Mouse (Mus musculus) kidney, embryonic 16.5 days (tissue): ENCODE data around the gene Cyp26b1. TPM values are rescaled to one million over a fixed set of nuclear protein-coding genes. Genes with fewer than 3 reads are reported as not detected.

ENCODE experiments used
- ATAC-seq: fragments of 200-750 bp; cut with Nextera tagmentation; 2 replicates; pipeline ENCODE4 v1.8.0; 2017; ENCODE audit warnings: moderate TSS enrichment; ENCODE audit not compliant: low FRiP score, low TSS enrichment
- H3K27ac ChIP-seq: fragments of 300-500 bp; sonication (generic); 2 replicates; pipeline ENCODE4 v1.5.1; 2014; ENCODE audit warnings: low read length
- H3K27me3 ChIP-seq: fragments of 300-500 bp; sonication (generic); 2 replicates; pipeline ENCODE4 v1.6.1; 2014; ENCODE audit warnings: low read length, control low read depth, mixed read lengths; ENCODE audit not compliant: insufficient read depth
- H3K36me3 ChIP-seq: fragments of 300-500 bp; sonication (generic); 2 replicates; pipeline ENCODE4 v1.6.1; 2014; ENCODE audit warnings: low read length, control low read depth, mixed read lengths; ENCODE audit not compliant: insufficient read depth
- H3K4me1 ChIP-seq: fragments of 300-500 bp; sonication (generic); 2 replicates; pipeline ENCODE4 v1.6.1; 2014; ENCODE audit warnings: low read length, control low read depth, mixed read lengths; ENCODE audit not compliant: insufficient read depth
- H3K4me2 ChIP-seq: fragments of 300-500 bp; sonication (generic); replicated peaks from 2 replicates; pipeline ENCODE4 v1.6.1; 2014; ENCODE audit warnings: low read depth, low read length
- H3K4me3 ChIP-seq: fragments of 300-500 bp; sonication (generic); 2 replicates; pipeline ENCODE4 v1.5.1; 2014; ENCODE audit warnings: mild to moderate bottlenecking, low read length
- H3K9ac ChIP-seq: fragments of 300-500 bp; sonication (generic); replicated peaks from 2 replicates; pipeline ENCODE4 v1.6.1; 2014; ENCODE audit warnings: low read length
- H3K9me3 ChIP-seq: fragments of 300-500 bp; sonication (generic); 2 replicates; pipeline ENCODE4 v1.6.1; 2016; ENCODE audit warnings: low read length, control low read depth
- WGBS: fragments of 180-500 bp; shearing (Covaris S2); extraction: QIAGEN DNeasy Blood & Tissue Kit; methylation state at CpG from one replicate; pipeline ENCODE4 v1.1.7; 2014; 5-methylcytosine and 5-hydroxymethylcytosine counted together
- polyA plus RNA-seq: library from polyadenylated mRNA; unstranded; fragments of >200 nt; fragmentation: Nextera tagmentation; extraction: Ambion mirVana; gene quantifications from 2 replicates; pipeline ENCODE4 v1.2.1, GENCODE M21; 2015

The Cyp26b1 gene
- polyA plus RNA-seq, result 4.7 and 5.3 TPM in 2 replicates

DNA sequence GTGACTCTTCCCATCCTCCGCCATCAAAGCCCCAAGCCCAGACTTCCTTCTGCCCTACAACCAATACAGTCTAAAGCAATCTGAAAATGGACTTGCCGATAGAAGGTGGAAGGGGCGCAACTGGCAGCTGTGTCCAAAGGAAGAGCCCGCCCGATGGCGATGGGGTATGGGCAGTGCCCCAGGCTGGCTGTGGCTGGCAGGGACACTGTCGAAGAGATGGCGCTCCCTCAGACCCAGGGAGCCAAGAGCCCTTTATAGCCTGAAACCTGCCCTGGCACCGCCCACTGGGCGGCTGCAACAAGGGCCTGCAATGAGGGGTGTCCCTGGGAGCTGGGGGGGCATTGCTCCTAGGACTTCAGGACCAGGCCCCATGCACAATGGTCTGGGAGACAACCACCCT lies at the start of gene Cyp26b1:
Cyp26b1 (minus strand) TSS at position 216 of the 400 bp plus-strand sequence.
- H3K4me2 ChIP-seq, result no peak within 1 kb of the TSS
- peaks cover 50% of the 10 kb centered on the region for H3K27me3 ChIP-seq
- H3K9ac ChIP-seq, result no peak within 1 kb of the TSS
- peaks cover 12% of the 10 kb centered on the region for H3K4me1 ChIP-seq
- ATAC-seq, result no peak
- 87% methylated on average over 10 of the region's 10 CpGs for WGBS
- no peaks in the 10 kb centered on the region for H3K36me3 ChIP-seq
- H3K27ac ChIP-seq, result no peak within 1 kb of the TSS
- no peaks in the 10 kb centered on the region for H3K9me3 ChIP-seq
- no peak within 1 kb of the TSS for H3K4me3 ChIP-seq

- no peaks in the 10 kb centered on the region for H3K9me3 ChIP-seq
- peak; percentile 72 for ATAC-seq
- no peaks in the 10 kb centered on the region for H3K36me3 ChIP-seq
- H3K4me1 ChIP-seq, result peaks cover 22% of the 10 kb centered on the region
- H3K4me3 ChIP-seq, result no peak overlapping the region
- H3K27me3 ChIP-seq, result no peaks in the 10 kb centered on the region
- WGBS, result 24% methylated on average over 4 of the region's 4 CpGs
- H3K9ac ChIP-seq, result no peak overlapping the region
- H3K27ac ChIP-seq, result peak overlapping the region; percentile 86
- H3K4me2 ChIP-seq, result no peak overlapping the region
Observed at GRCm38 (mm10) chr6:84641062-84641431, 47.3 kb upstream of the Cyp26b1 start.

DNA sequence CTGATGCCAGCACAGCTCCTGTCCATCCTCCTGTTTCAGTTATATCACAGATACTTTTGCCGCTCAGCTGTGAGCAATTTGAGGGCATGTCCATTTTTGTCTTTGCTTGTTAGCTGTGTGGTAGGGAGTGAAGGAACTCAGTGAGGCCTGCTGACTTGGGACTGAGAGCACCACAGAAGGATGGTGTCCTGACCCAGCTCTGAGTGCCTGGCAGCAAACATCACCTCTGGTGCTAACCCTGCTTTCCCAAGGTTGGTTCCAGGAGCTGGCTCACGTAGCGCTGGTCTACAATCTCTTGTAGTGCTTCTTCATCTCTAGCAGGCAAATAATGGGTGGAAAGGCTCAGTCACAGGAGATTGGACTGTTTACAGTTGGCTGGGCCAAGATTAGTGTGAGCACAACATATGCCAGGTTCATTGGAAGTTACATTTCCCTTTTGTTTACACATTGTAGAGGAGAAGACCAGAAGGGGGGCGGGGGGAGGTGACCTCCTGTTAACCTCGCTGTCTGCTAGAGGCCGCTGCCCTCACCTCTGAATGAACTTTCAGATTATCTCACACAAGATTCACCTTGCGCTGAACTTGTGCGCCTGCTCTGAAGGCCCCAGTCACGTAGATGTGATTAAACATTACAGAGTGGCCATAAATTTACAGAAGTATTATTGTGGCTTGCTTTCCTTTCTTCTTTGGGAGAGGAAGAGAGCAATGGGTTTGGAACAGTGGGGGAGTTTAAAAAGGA lies 46.8 kb upstream of the Cyp26b1 start:
- H3K27ac ChIP-seq, result peak overlapping the region; percentile 86
- H3K4me1 ChIP-seq, result peaks cover 22% of the 10 kb centered on the region
- no peaks in the 10 kb centered on the region for H3K27me3 ChIP-seq
- no peak overlapping the region for H3K4me3 ChIP-seq
- no peak overlapping the region for H3K9ac ChIP-seq
- H3K4me2 ChIP-seq, result no peak overlapping the region
- 20% methylated on average over 9 of the region's 9 CpGs for WGBS
- H3K9me3 ChIP-seq, result no peaks in the 10 kb centered on the region
- ATAC-seq, result peak; percentile 93
- no peaks in the 10 kb centered on the region for H3K36me3 ChIP-seq

- H3K27me3 ChIP-seq, result no peaks in the 10 kb centered on the region
Observed at GRCm38 (mm10) chr6:84638206-84638605, 44.5 kb upstream of the Cyp26b1 start.

GRCm38 (mm10) chr6:84631588-84631987 lies 37.9 kb upstream of the Cyp26b1 start:
- H3K9ac ChIP-seq, result no peak overlapping the region
- H3K9me3 ChIP-seq, result no peaks in the 10 kb centered on the region
- H3K4me3 ChIP-seq, result no peak overlapping the region
- peaks cover 2% of the 10 kb centered on the region; the same call in 1 of the 2 replicates for H3K4me1 ChIP-seq
- no peaks in the 10 kb centered on the region for H3K27me3 ChIP-seq
- H3K4me2 ChIP-seq, result no peak overlapping the region
- ATAC-seq, result no peak
- H3K27ac ChIP-seq, result no peak overlapping the region
- 83% methylated on average over 2 of the region's 2 CpGs for WGBS
- no peaks in the 10 kb centered on the region for H3K36me3 ChIP-seq

More at GRCm38 (mm10) chr6:84638206-84638605, 44.5 kb upstream of the Cyp26b1 start:
- no peak for ATAC-seq
- Histone ChIP-seq H3K27ac (no peak overlapping the region), H3K4me1 (peaks cover 22% of the 10 kb centered on the region), H3K4me2 (no peak overlapping the region), H3K9me3 (no peaks in the 10 kb centered on the region), H3K4me3 (no peak overlapping the region), H3K9ac (no peak overlapping the region), H3K36me3 (no peaks in the 10 kb centered on the region)

DNA sequence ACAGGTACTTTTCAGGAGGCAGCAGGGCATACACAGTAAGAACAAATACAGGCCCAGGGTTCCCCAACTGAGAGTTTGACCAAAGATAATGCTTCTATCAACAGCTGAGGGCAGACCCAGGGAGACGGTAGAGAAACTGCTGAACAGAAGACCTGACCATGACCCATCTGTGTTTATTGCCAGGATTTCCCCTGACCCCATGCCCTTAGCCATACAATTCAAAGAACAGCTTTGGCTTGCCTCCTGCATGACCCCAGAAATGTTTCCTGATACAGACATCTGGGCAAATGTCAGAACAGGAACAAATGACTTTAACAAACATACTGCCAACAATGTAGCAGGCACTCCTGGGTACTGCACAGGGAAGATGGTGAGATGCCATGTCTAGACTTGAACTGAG lies 36.6 kb upstream of the Cyp26b1 start:
- no peak overlapping the region for H3K9ac ChIP-seq
- 21% methylated on average over 1 of the region's 1 CpGs for WGBS
- ATAC-seq, result no peak
- peaks cover 2% of the 10 kb centered on the region; the same call in 1 of the 2 replicates for H3K4me1 ChIP-seq
- H3K27ac ChIP-seq, result no peak overlapping the region
- H3K27me3 ChIP-seq, result no peaks in the 10 kb centered on the region
- no peak overlapping the region for H3K4me3 ChIP-seq
- no peaks in the 10 kb centered on the region for H3K36me3 ChIP-seq
- no peak overlapping the region for H3K4me2 ChIP-seq
- no peaks in the 10 kb centered on the region for H3K9me3 ChIP-seq

GRCm38 (mm10) chr6:84628831-84629230 lies 35.1 kb upstream of the Cyp26b1 start:
- no peak overlapping the region for H3K4me3 ChIP-seq
- H3K27ac ChIP-seq, result no peak overlapping the region
- 88% methylated on average over 5 of the region's 5 CpGs for WGBS
- H3K27me3 ChIP-seq, result no peaks in the 10 kb centered on the region
- H3K4me1 ChIP-seq, result peaks cover 2% of the 10 kb centered on the region; the same call in 1 of the 2 replicates
- H3K4me2 ChIP-seq, result no peak overlapping the region
- no peak for ATAC-seq
- H3K9me3 ChIP-seq, result no peaks in the 10 kb centered on the region
- no peaks in the 10 kb centered on the region for H3K36me3 ChIP-seq
- H3K9ac ChIP-seq, result no peak overlapping the region

DNA sequence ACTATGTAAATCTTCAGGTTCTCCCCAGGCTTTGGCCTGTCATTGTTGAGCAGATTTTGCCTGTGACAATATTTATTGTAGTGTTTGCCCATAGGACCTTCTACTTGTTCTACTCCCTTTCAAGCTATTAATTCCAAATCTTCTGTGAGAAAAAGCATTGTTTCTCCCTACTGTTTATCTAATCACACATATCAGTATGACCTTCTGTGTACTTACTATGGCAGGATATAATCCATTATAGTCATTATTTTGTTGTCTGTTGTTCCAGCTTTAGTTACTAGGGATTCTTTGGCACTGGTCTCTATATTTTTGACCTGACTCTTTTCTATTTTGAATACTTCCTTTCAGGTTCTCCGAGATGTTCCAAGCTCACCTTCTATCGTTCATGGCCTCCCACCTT lies 32.7 kb upstream of the Cyp26b1 start:
- no peak overlapping the region for H3K4me2 ChIP-seq
- H3K9me3 ChIP-seq, result no peaks in the 10 kb centered on the region
- WGBS, result 82% methylated on average over 2 of the region's 2 CpGs
- no peak overlapping the region for H3K27ac ChIP-seq
- no peaks in the 10 kb centered on the region for H3K27me3 ChIP-seq
- no peak overlapping the region for H3K9ac ChIP-seq
- no peaks in the 10 kb centered on the region for H3K36me3 ChIP-seq
- H3K4me1 ChIP-seq, result peaks cover 2% of the 10 kb centered on the region; the same call in 1 of the 2 replicates
- no peak overlapping the region for H3K4me3 ChIP-seq
- ATAC-seq, result no peak

DNA sequence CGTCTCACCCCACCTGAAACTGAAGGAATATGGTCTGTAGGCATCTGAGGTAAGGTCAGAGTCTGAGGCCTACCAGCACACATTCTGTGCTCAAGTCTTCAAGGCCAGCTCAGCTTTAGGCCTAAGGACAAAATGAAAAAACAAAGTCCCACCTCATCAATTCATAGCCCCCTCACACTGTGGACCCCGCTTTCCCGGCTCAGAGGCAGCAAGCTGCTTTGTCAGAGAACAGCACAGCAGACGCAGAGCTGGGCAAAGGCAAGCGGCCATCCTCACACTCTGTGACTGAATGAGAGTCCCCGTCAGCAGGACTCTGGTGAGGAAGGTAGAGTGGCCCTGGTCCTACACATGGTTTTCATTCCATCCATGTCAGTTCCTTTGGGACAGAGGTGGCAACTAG lies 25.5 kb upstream of the Cyp26b1 start:
- Histone ChIP-seq H3K4me1 (no peaks in the 10 kb centered on the region), H3K9me3 (no peaks in the 10 kb centered on the region), H3K27me3 (no peaks in the 10 kb centered on the region), H3K36me3 (no peaks in the 10 kb centered on the region), H3K4me3 (no peak overlapping the region), H3K9ac (no peak overlapping the region), H3K27ac (no peak overlapping the region), H3K4me2 (no peak overlapping the region)
- WGBS, result 91% methylated on average over 6 of the region's 6 CpGs
- no peak for ATAC-seq

- Histone ChIP-seq H3K36me3 (no peaks in the 10 kb centered on the region), H3K9me3 (no peaks in the 10 kb centered on the region), H3K9ac (no peak overlapping the region), H3K4me3 (no peak overlapping the region), H3K27ac (no peak overlapping the region), H3K27me3 (no peaks in the 10 kb centered on the region), H3K4me1 (no peaks in the 10 kb centered on the region), H3K4me2 (no peak overlapping the region)
- 100% methylated on average over 1 of the region's 1 CpGs for WGBS
- ATAC-seq, result no peak
Observed at GRCm38 (mm10) chr6:84617051-84617450, 23.3 kb upstream of the Cyp26b1 start.
